Mouse (Mus musculus): ENCODE measurements around the gene Gm44973. TPM values are rescaled to one million over a fixed set of nuclear protein-coding genes. Genes with fewer than 3 reads are reported as not detected.

The Gm44973 gene
- total and polyA plus RNA-seq, 3 experiments = not detected

GRCm38 (mm10) chr7:5056651-5057263 lies 41.5 kb downstream of the Gm44973 start:
- H3K36me3 ChIP-seq (ENCODE audit: control insufficient read depth, insufficient read depth, low read length) = no peaks in the 10 kb centered on the region
- no peak overlapping the region for H3K4me3 ChIP-seq
- TF ChIP-seq POLR2A (IDR thresholded peaks at IDR 0.05; ENCODE audit: insufficient read depth, low read depth, low read length) (no peak), EP300 (IDR thresholded peaks at IDR 0.05; ENCODE audit: insufficient read depth, low read depth, low read length) (no peak), CTCF (IDR thresholded peaks at IDR 0.05) (no peak)
- WGBS = 4% methylated on average over 53 of the region's 55 CpGs
- DNase-seq = no peak
- H3K79me2 ChIP-seq (replicated peaks; ENCODE audit: control insufficient read depth, insufficient read depth, low read length) = no peaks in the 10 kb centered on the region
- intact Hi-C loops (cut with DNase I) = no loop called here
- H3K27ac ChIP-seq = no peak overlapping the region
- no peak overlapping the region for H3K9ac ChIP-seq (ENCODE audit: low read depth, low read length)
- H3K27me3 ChIP-seq (ENCODE audit: control insufficient read depth, insufficient read depth, low read length) = peaks cover 20% of the 10 kb centered on the region
- peaks cover 3% of the 10 kb centered on the region for H3K4me1 ChIP-seq (ENCODE audit: control insufficient read depth, insufficient read depth, low read length)

DNA sequence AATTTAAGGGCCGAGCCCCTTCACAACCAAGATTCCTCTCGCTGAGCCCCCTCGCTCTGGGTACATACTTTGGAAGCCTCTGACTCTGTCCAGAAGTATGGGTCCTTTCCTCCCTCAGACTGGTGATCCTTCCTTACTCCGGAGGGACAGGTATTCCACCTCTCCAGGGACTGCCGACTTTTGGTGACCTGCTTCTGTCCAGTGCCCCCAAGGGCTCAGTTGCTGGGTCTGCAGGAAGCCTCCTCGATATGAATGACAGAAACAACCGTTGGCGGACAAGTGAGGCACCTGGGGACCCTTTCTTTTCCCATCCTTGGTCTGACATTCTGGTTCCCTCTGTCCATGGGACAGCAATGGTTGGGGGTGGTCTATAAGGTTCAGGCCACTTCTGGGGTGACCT lies 42.1 kb downstream of the Gm44973 start:
- no peak overlapping the region for H3K27ac ChIP-seq
- TF ChIP-seq POLR2A (IDR thresholded peaks at IDR 0.05; ENCODE audit: insufficient read depth, low read depth, low read length) (no peak), EP300 (IDR thresholded peaks at IDR 0.05; ENCODE audit: insufficient read depth, low read depth, low read length) (no peak), CTCF (IDR thresholded peaks at IDR 0.05) (no peak)
- 36% methylated on average over 8 of the region's 8 CpGs for WGBS
- no peak overlapping the region for H3K4me3 ChIP-seq
- peaks cover 3% of the 10 kb centered on the region for H3K4me1 ChIP-seq (ENCODE audit: control insufficient read depth, insufficient read depth, low read length)
- H3K36me3 ChIP-seq (ENCODE audit: control insufficient read depth, insufficient read depth, low read length) = no peaks in the 10 kb centered on the region
- peaks cover 20% of the 10 kb centered on the region for H3K27me3 ChIP-seq (ENCODE audit: control insufficient read depth, insufficient read depth, low read length)
- no peak for DNase-seq
- intact Hi-C loops (cut with DNase I) = no loop called here
- no peaks in the 10 kb centered on the region for H3K79me2 ChIP-seq (replicated peaks; ENCODE audit: control insufficient read depth, insufficient read depth, low read length)
- no peak overlapping the region for H3K9ac ChIP-seq (ENCODE audit: low read depth, low read length)

DNA sequence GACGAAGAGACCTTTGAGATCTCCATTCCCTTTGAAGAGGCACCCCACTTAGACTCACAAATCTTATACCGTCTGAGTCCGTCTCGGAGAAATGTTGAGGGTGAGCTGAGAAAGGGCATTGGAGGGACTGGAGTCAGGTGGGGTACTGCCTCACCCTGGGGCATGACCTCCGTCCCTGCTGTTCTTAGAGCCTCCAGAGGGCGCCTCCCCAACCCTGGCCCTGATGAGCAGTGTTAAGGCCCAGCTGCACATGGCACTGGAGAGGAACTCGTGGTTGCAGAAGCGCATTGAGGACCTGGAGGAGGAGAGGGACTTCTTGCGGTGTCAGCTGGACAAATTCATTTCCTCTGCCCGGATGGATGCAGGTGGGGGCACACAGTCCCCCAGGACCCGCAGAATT lies 42.5 kb downstream of the Gm44973 start:
- H3K4me1 ChIP-seq (ENCODE audit: control insufficient read depth, insufficient read depth, low read length) = peaks cover 2% of the 10 kb centered on the region; the same call in 1 of the 2 replicates
- intact Hi-C loops (cut with DNase I) = no loop called here
- H3K79me2 ChIP-seq (replicated peaks; ENCODE audit: control insufficient read depth, insufficient read depth, low read length) = no peaks in the 10 kb centered on the region
- DNase-seq = no peak
- WGBS = 38% methylated on average over 11 of the region's 11 CpGs
- H3K27ac ChIP-seq = no peak overlapping the region
- H3K36me3 ChIP-seq (ENCODE audit: control insufficient read depth, insufficient read depth, low read length) = no peaks in the 10 kb centered on the region
- H3K4me3 ChIP-seq = no peak overlapping the region
- peaks cover 20% of the 10 kb centered on the region for H3K27me3 ChIP-seq (ENCODE audit: control insufficient read depth, insufficient read depth, low read length)
- no peak for TF ChIP-seq EP300 (IDR thresholded peaks at IDR 0.05; ENCODE audit: insufficient read depth, low read depth, low read length)
- no peak for TF ChIP-seq POLR2A (IDR thresholded peaks at IDR 0.05; ENCODE audit: insufficient read depth, low read depth, low read length)
- TF ChIP-seq CTCF (IDR thresholded peaks at IDR 0.05) = no peak
- H3K9ac ChIP-seq (ENCODE audit: low read depth, low read length) = no peak overlapping the region

- DNase-seq = no peak
- H3K4me3 ChIP-seq = no peak overlapping the region
- TF ChIP-seq EP300 (IDR thresholded peaks at IDR 0.05; ENCODE audit: insufficient read depth, low read depth, low read length) (no peak), CTCF (IDR thresholded peaks at IDR 0.05) (no peak), POLR2A (IDR thresholded peaks at IDR 0.05; ENCODE audit: insufficient read depth, low read depth, low read length) (no peak)
- no peak overlapping the region for H3K9ac ChIP-seq (ENCODE audit: low read depth, low read length)
- 85% methylated on average over 1 of the region's 1 CpGs for WGBS
- H3K27me3 ChIP-seq (ENCODE audit: control insufficient read depth, insufficient read depth, low read length) = peaks cover 14% of the 10 kb centered on the region
- H3K79me2 ChIP-seq (replicated peaks; ENCODE audit: control insufficient read depth, insufficient read depth, low read length) = no peaks in the 10 kb centered on the region
- H3K27ac ChIP-seq = no peak overlapping the region
- peaks cover 4% of the 10 kb centered on the region; the same call in 1 of the 2 replicates for H3K36me3 ChIP-seq (ENCODE audit: control insufficient read depth, insufficient read depth, low read length)
- peaks cover 2% of the 10 kb centered on the region for H3K4me1 ChIP-seq (ENCODE audit: control insufficient read depth, insufficient read depth, low read length)
- intact Hi-C loops (cut with DNase I) = no loop called here
Observed at GRCm38 (mm10) chr7:5058631-5059030, 43.3 kb downstream of the Gm44973 start.

DNA sequence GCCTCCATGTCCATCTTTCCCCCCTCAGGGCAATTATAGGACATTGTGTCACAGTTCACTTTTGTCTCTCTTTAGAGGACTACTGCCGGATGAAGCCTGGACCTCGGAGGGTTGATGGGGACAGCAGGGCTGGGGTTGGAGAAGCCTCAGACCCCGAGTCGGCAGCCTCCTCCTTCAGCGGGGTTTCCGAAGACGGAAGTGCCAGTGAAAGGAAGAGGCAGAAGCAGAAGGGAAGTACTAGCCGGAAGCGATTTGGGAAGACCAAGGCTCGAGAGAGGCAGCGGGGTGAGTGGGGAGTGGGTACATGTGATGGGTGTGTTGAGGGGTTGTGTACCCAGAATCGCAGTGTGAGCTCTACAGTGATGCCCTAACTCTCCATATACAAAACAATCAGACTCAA lies 44.1 kb downstream of the Gm44973 start:
- peaks cover 4% of the 10 kb centered on the region for H3K4me1 ChIP-seq (ENCODE audit: control insufficient read depth, insufficient read depth, low read length)
- H3K27me3 ChIP-seq (ENCODE audit: control insufficient read depth, insufficient read depth, low read length) = peaks cover 11% of the 10 kb centered on the region
- H3K4me3 ChIP-seq = no peak overlapping the region
- 88% methylated on average over 12 of the region's 12 CpGs for WGBS
- intact Hi-C loops (cut with DNase I) = no loop called here
- peaks cover 11% of the 10 kb centered on the region for H3K36me3 ChIP-seq (ENCODE audit: control insufficient read depth, insufficient read depth, low read length)
- H3K27ac ChIP-seq = no peak overlapping the region
- no peak for TF ChIP-seq POLR2A (IDR thresholded peaks at IDR 0.05; ENCODE audit: insufficient read depth, low read depth, low read length)
- no peak for TF ChIP-seq EP300 (IDR thresholded peaks at IDR 0.05; ENCODE audit: insufficient read depth, low read depth, low read length)
- TF ChIP-seq CTCF (IDR thresholded peaks at IDR 0.05) = no peak
- peak in 1 of 2 experiments; percentile 33 for DNase-seq
- no peak overlapping the region for H3K9ac ChIP-seq (ENCODE audit: low read depth, low read length)
- H3K79me2 ChIP-seq (replicated peaks; ENCODE audit: control insufficient read depth, insufficient read depth, low read length) = no peaks in the 10 kb centered on the region; the same call in 1 of the 2 replicates

- H3K79me2 ChIP-seq (replicated peaks; ENCODE audit: control insufficient read depth, insufficient read depth, low read length) = no peaks in the 10 kb centered on the region; the same call in 1 of the 2 replicates
- H3K4me3 ChIP-seq = peak overlapping the region; percentile 93
- peaks cover 8% of the 10 kb centered on the region for H3K27me3 ChIP-seq (ENCODE audit: control insufficient read depth, insufficient read depth, low read length)
- H3K4me1 ChIP-seq (ENCODE audit: control insufficient read depth, insufficient read depth, low read length) = peaks cover 4% of the 10 kb centered on the region
- H3K27ac ChIP-seq = peak overlapping the region; percentile 100
- TF ChIP-seq POLR2A (IDR thresholded peaks at IDR 0.05; ENCODE audit: insufficient read depth, low read depth, low read length) (no peak), CTCF (IDR thresholded peaks at IDR 0.05) (peak; percentile 82), EP300 (IDR thresholded peaks at IDR 0.05; ENCODE audit: insufficient read depth, low read depth, low read length) (peak; percentile 85)
- 3% methylated on average over 27 of the region's 27 CpGs for WGBS
- peaks cover 13% of the 10 kb centered on the region for H3K36me3 ChIP-seq (ENCODE audit: control insufficient read depth, insufficient read depth, low read length)
- intact Hi-C loops (cut with DNase I) = loop anchor here (2.0 to 10.0 kb wide), 3 partner anchors 67 to 375 kb away; partner anchors contain the start of genes Hspbp1 and Kmt5c
- peak overlapping the region; percentile 46 for H3K9ac ChIP-seq (ENCODE audit: low read depth, low read length)
- peak; percentile 79 to 84 for DNase-seq
Observed at GRCm38 (mm10) chr7:5060239-5060731, 45.0 kb downstream of the Gm44973 start.
